Mouse (Mus musculus) intestine, embryonic 14.5 days (tissue): ENCODE measurements around the gene Olfr309. TPM values are rescaled to one million over a fixed set of nuclear protein-coding genes. Genes with fewer than 3 reads are reported as not detected.
"Not testable (repeated sequence)": the region's sequence is repeated elsewhere in the genome, so short reads cannot be mapped to it uniquely, and the experiment has no call there.

Experiments used
- ATAC-seq: fragments of 200-750 bp; cut with Nextera tagmentation; replicated peaks from 2 replicates; pipeline ENCODE4 v1.8.0; 2017; ENCODE audit warnings: low read depth, moderate number of reproducible peaks, moderate TSS enrichment, moderate library complexity; ENCODE audit not compliant: low FRiP score, low TSS enrichment
- DNase-seq: peaks from one replicate; pipeline ENCODE4 v3.0.0-alpha.2; 2018; ENCODE audit warnings: low spot score
- H3K27ac ChIP-seq: fragments of 300-500 bp; sonication (generic); 2 replicates; pipeline ENCODE4 v1.5.1; 2014; ENCODE audit warnings: low read depth, mild to moderate bottlenecking, control low read depth
- H3K27me3 ChIP-seq: fragments of 300-500 bp; sonication (generic); replicated peaks from 2 replicates; pipeline ENCODE4 v1.6.1; 2014; ENCODE audit warnings: low read length, control low read depth; ENCODE audit not compliant: control insufficient read depth, insufficient read depth
- H3K36me3 ChIP-seq: fragments of 300-500 bp; sonication (generic); 2 replicates; pipeline ENCODE4 v1.6.1; 2014; ENCODE audit warnings: low read length, control low read depth; ENCODE audit not compliant: control insufficient read depth, insufficient read depth
- H3K4me1 ChIP-seq: fragments of 300-500 bp; sonication (generic); replicated peaks from 2 replicates; pipeline ENCODE4 v1.6.1; 2014; ENCODE audit warnings: low read length, control low read depth, mixed read lengths; ENCODE audit not compliant: control insufficient read depth, insufficient read depth
- H3K4me2 ChIP-seq: fragments of 300-500 bp; sonication (generic); 2 replicates; pipeline ENCODE4 v1.6.1; 2014; ENCODE audit warnings: low read length
- H3K4me3 ChIP-seq: fragments of 300-500 bp; sonication (generic); 2 replicates; pipeline ENCODE4 v1.5.1; 2014; ENCODE audit warnings: low read depth, low read length, control low read depth, mixed read lengths
- H3K9ac ChIP-seq: fragments of 300-500 bp; sonication (generic); 2 replicates; pipeline ENCODE4 v1.6.1; 2014; ENCODE audit warnings: mild to moderate bottlenecking, low read length
- H3K9me3 ChIP-seq: fragments of 300-500 bp; sonication (generic); 2 replicates; pipeline ENCODE4 v1.6.1; 2016; ENCODE audit warnings: low read length, control low read depth; ENCODE audit not compliant: control insufficient read depth
- WGBS: fragments of 180-500 bp; shearing (Covaris S2); extraction: QIAGEN DNeasy Blood & Tissue Kit; methylation state at CpG from one replicate; pipeline ENCODE4 v1.1.7; 2014; 5-methylcytosine and 5-hydroxymethylcytosine counted together
- polyA plus RNA-seq: library from polyadenylated mRNA; unstranded; fragments of >200 nt; fragmentation: Nextera tagmentation; extraction: Ambion mirVana; gene quantifications from 2 replicates; pipeline ENCODE4 v1.2.1, GENCODE M21; 2014

The Olfr309 gene
- not detected in 2 replicates for polyA plus RNA-seq

DNA sequence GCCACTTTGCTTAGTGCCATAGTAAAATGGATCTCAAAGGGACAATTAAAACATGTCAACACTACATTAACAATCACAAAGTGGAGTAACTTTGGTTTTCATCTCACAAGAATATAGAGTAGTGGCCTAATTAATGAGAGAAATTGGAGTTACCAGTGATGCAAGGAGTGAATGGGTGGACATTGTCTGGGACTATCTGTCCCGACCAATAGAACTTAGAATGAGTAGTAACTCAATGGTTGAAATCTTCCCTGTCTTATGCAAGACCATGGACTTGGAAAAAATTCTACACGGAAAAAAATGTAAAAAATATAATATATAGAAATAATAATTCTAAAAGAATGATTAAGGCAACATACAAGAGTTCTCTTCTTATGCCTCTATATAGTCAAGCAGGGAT lies at the start of gene Olfr309:
Gene Olfr309, minus strand, starts transcription at position 101 of the 400 bp plus-strand sequence.
- Histone ChIP-seq H3K27me3 (no peaks in the 10 kb centered on the region), H3K27ac (no peak within 1 kb of the TSS), H3K9me3 (no peaks in the 10 kb centered on the region), H3K4me1 (no peaks in the 10 kb centered on the region), H3K4me2 (no peak within 1 kb of the TSS), H3K4me3 (no peak within 1 kb of the TSS), H3K9ac (no peak within 1 kb of the TSS), H3K36me3 (no peaks in the 10 kb centered on the region)
- ATAC-seq (no peak), DNase-seq (no peak)
- WGBS = 70% methylated on average over 2 of the region's 2 CpGs

DNA sequence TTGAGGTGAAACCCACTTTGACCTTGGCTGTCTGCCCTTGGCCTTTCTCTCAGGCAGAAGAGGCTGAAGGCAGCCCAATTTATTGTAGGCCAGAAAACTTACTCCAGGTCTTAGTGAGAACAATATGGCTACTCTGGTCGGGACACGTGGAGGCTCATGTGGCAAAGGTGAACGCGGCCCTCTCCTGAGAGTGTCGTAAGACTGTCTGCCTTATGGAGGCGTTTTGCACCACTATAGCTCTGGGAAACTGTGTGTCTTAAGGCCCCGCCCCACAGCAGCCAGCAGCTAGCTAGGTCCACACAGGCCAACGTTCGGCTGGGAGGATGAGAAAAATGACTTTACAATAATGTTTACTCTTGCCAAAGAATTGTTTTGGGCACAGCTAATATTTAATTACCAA lies 32.8 kb upstream of the Olfr309 start:
- WGBS = 90% methylated on average over 9 of the region's 9 CpGs
- not testable (repeated sequence) for H3K27me3 ChIP-seq, ATAC-seq, H3K4me2 ChIP-seq, H3K9me3 ChIP-seq, H3K4me3 ChIP-seq, H3K36me3 ChIP-seq, DNase-seq, H3K27ac ChIP-seq, H3K9ac ChIP-seq, H3K4me1 ChIP-seq

DNA sequence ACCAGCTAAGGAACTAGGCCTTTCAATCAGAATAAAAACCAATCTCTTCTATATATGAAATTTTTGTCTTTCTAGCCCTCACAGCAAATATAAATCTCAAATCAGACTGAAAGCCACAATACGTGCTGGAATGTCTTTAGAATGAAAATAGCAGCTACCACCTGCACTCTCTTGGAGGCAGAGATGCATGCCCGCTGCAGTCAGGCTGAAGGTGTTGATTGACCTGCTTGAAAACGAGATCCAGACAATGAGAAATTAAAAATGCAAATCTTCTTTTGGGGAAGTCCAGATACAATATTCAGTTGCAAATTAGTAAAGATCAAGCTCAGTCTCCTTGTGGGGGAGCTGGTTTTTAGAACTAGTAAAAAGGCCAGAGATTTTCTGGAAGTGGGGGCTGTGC lies 30.7 kb upstream of the Olfr309 start:
- Histone ChIP-seq H3K4me2 (no peak overlapping the region), H3K9ac (no peak overlapping the region), H3K4me3 (no peak overlapping the region), H3K27me3 (no peaks in the 10 kb centered on the region), H3K27ac (no peak overlapping the region), H3K9me3 (no peaks in the 10 kb centered on the region), H3K36me3 (no peaks in the 10 kb centered on the region), H3K4me1 (no peaks in the 10 kb centered on the region)
- ATAC-seq = no peak
- WGBS = 77% methylated on average over 3 of the region's 3 CpGs
- DNase-seq = no peak

DNA sequence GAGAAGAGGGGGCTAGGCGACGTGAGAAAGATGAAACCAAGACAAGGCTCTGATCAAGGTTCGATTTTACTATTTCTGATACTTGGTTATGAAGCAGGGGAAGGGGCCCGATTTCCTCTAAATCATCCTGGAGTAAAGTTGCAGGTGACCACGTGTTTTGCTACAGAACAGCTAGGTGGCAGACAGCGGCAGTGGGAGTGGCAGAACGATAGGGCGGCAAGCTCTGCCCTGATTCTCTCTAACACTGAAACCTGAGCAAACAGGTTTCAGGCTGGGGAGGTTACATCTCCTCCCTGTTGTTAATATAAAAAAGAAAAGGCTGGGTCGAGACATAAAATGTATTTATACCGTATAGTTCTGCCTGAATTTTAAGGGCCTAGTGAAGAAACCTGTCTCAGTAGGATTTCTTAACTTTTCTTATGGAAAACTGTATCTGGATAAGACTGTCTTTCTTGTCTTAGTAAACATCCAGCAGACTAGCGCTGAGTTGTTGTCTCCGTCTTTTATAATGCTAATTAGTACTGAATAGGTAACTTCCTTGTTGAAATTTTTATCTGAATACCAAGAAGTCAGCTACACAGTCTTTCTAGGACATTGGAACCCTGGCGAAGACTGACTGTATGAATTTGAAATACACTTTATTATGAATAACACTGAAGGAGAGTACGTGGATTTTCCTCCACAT lies 29.5 kb upstream of the Olfr309 start:
- H3K9me3 ChIP-seq = no peaks in the 10 kb centered on the region
- ATAC-seq (no peak), DNase-seq (no peak)
- no peaks in the 10 kb centered on the region for H3K27me3 ChIP-seq
- 72% methylated on average over 14 of the region's 14 CpGs for WGBS
- no peak overlapping the region for H3K4me3 ChIP-seq
- no peaks in the 10 kb centered on the region for H3K36me3 ChIP-seq
- no peak overlapping the region for H3K4me2 ChIP-seq
- H3K4me1 ChIP-seq = no peaks in the 10 kb centered on the region
- H3K27ac ChIP-seq = no peak overlapping the region
- H3K9ac ChIP-seq = no peak overlapping the region

DNA sequence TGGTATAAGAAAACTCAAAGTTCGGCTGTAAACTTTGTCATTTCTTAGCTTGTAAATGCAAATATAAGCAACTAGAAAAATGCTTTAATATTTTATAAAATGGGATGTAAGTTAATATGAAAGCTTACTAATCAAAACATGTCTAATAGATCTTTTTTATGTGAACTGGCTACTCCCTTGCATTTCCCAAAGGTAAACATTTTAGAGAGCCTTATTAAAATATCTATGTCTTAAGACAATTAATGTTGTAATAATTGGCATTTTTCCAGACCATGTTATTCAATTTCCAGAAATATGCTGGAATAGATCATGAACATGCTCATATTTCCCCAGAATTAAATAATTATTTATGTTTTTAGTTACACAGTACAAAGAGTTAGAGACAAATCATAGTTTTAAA lies 24.0 kb upstream of the Olfr309 start, which contains the start of gene Olfr307:
Gene Olfr307, minus strand, starts transcription at position 101 of the 400 bp plus-strand sequence.
- 81% methylated on average over 1 of the region's 1 CpGs for WGBS
- Histone ChIP-seq H3K27ac (no peak within 1 kb of the TSS), H3K9me3 (no peaks in the 10 kb centered on the region), H3K4me3 (no peak within 1 kb of the TSS), H3K4me1 (no peaks in the 10 kb centered on the region), H3K36me3 (no peaks in the 10 kb centered on the region), H3K9ac (no peak within 1 kb of the TSS), H3K27me3 (no peaks in the 10 kb centered on the region), H3K4me2 (no peak within 1 kb of the TSS)
- DNase-seq = no peak
- no peak for ATAC-seq

DNA sequence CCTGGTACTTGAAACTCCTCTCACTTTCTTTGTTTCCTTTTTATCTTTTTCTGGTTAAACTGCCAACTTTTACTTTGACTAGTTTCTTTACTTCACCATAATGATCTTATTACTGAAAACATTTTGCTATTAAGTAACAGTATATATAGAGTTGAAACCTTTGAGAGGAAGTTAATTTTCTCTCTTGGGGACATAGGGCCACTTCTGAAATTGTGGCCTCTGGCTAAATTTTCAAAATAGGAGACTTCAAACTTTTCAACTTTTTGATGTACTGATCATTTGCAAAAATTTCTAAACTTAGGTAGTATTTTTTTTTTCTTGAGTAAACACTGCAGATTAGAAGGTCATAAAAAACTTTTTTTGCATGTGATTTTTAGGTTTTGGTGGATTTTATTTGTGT lies 12.0 kb upstream of the Olfr309 start, which contains the start of gene Olfr308:
Gene Olfr308, minus strand, starts transcription at position 101 of the 400 bp plus-strand sequence.
- H3K4me2 ChIP-seq = no peak within 1 kb of the TSS
- no peaks in the 10 kb centered on the region for H3K9me3 ChIP-seq
- DNase-seq = no peak
- H3K36me3 ChIP-seq = no peaks in the 10 kb centered on the region
- no peak within 1 kb of the TSS for H3K9ac ChIP-seq
- H3K27me3 ChIP-seq = no peaks in the 10 kb centered on the region
- H3K27ac ChIP-seq = no peak within 1 kb of the TSS
- H3K4me3 ChIP-seq = no peak within 1 kb of the TSS
- no peaks in the 10 kb centered on the region for H3K4me1 ChIP-seq
- ATAC-seq = no peak

DNA sequence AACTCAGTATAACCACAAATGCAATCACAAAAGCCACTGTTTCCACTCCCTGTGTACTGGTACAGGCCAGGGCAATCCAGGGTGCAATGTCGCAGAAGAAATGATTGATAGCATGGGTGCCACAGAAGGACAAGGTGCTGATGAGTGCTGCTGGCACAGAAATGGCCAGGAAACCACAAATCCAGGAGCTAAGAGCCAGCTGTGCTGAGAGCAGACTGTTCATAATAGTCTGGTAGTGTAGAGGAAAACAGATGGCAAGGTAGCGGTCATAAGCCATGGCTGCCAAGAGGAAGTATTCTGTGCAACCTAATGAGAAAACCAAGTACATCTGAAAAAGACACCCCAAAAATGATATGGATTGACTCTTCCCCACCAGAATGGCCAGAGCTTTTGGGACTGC lies 7.8 kb upstream of the Olfr309 start:
- H3K4me2 ChIP-seq = no peak overlapping the region
- no peaks in the 10 kb centered on the region for H3K4me1 ChIP-seq
- no peaks in the 10 kb centered on the region for H3K9me3 ChIP-seq
- no peaks in the 10 kb centered on the region for H3K27me3 ChIP-seq
- no peak overlapping the region for H3K9ac ChIP-seq
- H3K27ac ChIP-seq = no peak overlapping the region
- H3K4me3 ChIP-seq = no peak overlapping the region
- 90% methylated on average over 2 of the region's 2 CpGs for WGBS
- DNase-seq = no peak
- H3K36me3 ChIP-seq = no peaks in the 10 kb centered on the region
- no peak for ATAC-seq

DNA sequence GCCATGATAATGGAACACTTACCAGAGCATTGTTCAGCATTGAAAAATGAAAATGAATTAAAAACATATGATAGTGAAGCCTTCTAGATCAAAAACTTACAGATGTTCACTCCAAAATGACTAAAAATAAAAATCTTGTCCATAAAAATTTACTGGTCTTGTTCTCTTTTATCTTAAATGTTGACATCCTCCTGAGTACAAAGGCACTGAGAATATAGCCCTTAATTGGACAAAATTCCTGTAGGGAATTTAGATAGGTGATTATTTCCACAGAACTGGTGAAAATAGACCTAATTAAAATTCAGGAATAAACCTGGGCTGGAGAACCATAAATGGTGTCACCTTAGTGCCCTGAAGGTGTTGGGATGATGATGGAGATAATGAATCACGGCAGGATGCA lies 36.4 kb downstream of the Olfr309 start, which contains the start of gene Olfr310:
Gene Olfr310, minus strand, starts transcription at position 101 of the 400 bp plus-strand sequence.
- H3K27ac ChIP-seq = no peak within 1 kb of the TSS
- no peaks in the 10 kb centered on the region for H3K27me3 ChIP-seq
- DNase-seq = no peak
- no peaks in the 10 kb centered on the region for H3K36me3 ChIP-seq
- no peak within 1 kb of the TSS for H3K4me2 ChIP-seq
- WGBS = 75% methylated on average over 1 of the region's 1 CpGs
- H3K9ac ChIP-seq = no peak within 1 kb of the TSS
- no peak for ATAC-seq
- H3K9me3 ChIP-seq = no peaks in the 10 kb centered on the region
- no peak within 1 kb of the TSS for H3K4me3 ChIP-seq
- no peaks in the 10 kb centered on the region for H3K4me1 ChIP-seq
